Mouse (Mus musculus) olfactory bulb, adult 2 months (tissue): ENCODE measurements around the gene Cldn9.

Experiments
- CTCF ChIP-seq: fragments of 200-500 bp; IDR thresholded peaks from 2 replicates; pipeline ENCODE4 v1.5.1; 2012; ENCODE audit warnings: low read depth, mild to moderate bottlenecking, low read length, moderate library complexity; ENCODE audit not compliant: insufficient read depth
- POLR2A ChIP-seq: fragments of 200-500 bp; IDR thresholded peaks from 2 replicates; pipeline ENCODE4 v1.6.1; 2012; ENCODE audit warnings: mild to moderate bottlenecking, low read depth, low read length, moderate library complexity; ENCODE audit not compliant: insufficient read depth

GRCm38 (mm10) chr17:23670516-23671074 lies 13.2 kb downstream of the Cldn9 start:
- no peak for TF ChIP-seq POLR2A
- no peak for TF ChIP-seq CTCF
